Mouse (Mus musculus) MEL (cell line): ENCODE measurements around the gene Klb. TPM values are rescaled to one million over a fixed set of nuclear protein-coding genes. Genes with fewer than 3 reads are reported as not detected.

ENCODE experiments used
- DNase-seq: peaks from one replicate; pipeline ENCODE4 v3.0.0; 2011; ENCODE audit warnings: low read depth, low spot score
- H3K27ac ChIP-seq: 2 replicates; pipeline ENCODE4 v1.5.1; 2012; ENCODE audit warnings: low read depth, mild to moderate bottlenecking, control low read depth, low read length, moderate library complexity; ENCODE audit not compliant: control insufficient read depth
- H3K27me3 ChIP-seq, 2 experiments: fragments of 150-350 bp in 1 of 2; sonication (generic) in 1 of 2; 2 replicates each; pipeline ENCODE4 v1.6.1; 2012; ENCODE audit warnings: low read length in 2 of 2, mild to moderate bottlenecking in 2 of 2, improper control_type of control experiment in 1 of 2, moderate library complexity in 1 of 2; ENCODE audit not compliant: insufficient read depth in 2 of 2, control insufficient read depth in 1 of 2
- H3K36me3 ChIP-seq, 2 experiments: 2 replicates each; pipeline ENCODE4 v1.6.1; 2012 to 2014; ENCODE audit warnings: low read length in 2 of 2, improper control_type of control experiment in 1 of 2, inconsistent platforms in 1 of 2, mild to moderate bottlenecking in 1 of 2; ENCODE audit not compliant: insufficient read depth in 2 of 2, control insufficient read depth in 1 of 2
- H3K4me1 ChIP-seq, 2 experiments: fragments of 150-350 bp in 1 of 2; sonication (generic) in 1 of 2; 2 replicates each; pipeline ENCODE4 v1.6.1; 2012; ENCODE audit warnings: low read length in 2 of 2, improper control_type of control experiment in 1 of 2, mild to moderate bottlenecking in 1 of 2; ENCODE audit not compliant: insufficient read depth in 2 of 2, control insufficient read depth in 1 of 2
- H3K4me3 ChIP-seq, 2 experiments: fragments of 150-350 bp in 1 of 2; sonication (generic) in 1 of 2; 2 replicates each; pipeline ENCODE4 v1.5.1; 2012; ENCODE audit warnings: low read depth in 2 of 2, low read length in 2 of 2, mild to moderate bottlenecking in 2 of 2, moderate library complexity in 2 of 2, control low read depth in 1 of 2, improper control_type of control experiment in 1 of 2; ENCODE audit not compliant: control insufficient read depth in 1 of 2, insufficient read depth in 1 of 2
- H3K79me2 ChIP-seq: 2 replicates; pipeline ENCODE4 v1.6.1; 2012; ENCODE audit warnings: mild to moderate bottlenecking, low read length, moderate library complexity; ENCODE audit not compliant: control insufficient read depth, poor library complexity, insufficient read depth
- H3K9ac ChIP-seq: 2 replicates; pipeline ENCODE4 v1.6.1; 2012; ENCODE audit warnings: low read depth, mild to moderate bottlenecking, control low read depth, low read length, moderate library complexity; ENCODE audit not compliant: control insufficient read depth, poor library complexity, severe bottlenecking
- H3K9me3 ChIP-seq: fragments of 150-350 bp; sonication (generic); replicated peaks from 2 replicates; pipeline ENCODE4 v1.6.1; 2012; ENCODE audit warnings: mild to moderate bottlenecking, low read length, improper control_type of control experiment, moderate library complexity; ENCODE audit not compliant: insufficient read depth
- BHLHE40 ChIP-seq: IDR thresholded peaks from 2 replicates; pipeline ENCODE4 v1.6.1; 2012; ENCODE audit warnings: low read depth, mild to moderate bottlenecking, inconsistent platforms, low read length, improper control_type of control experiment, borderline replicate concordance
- CHD1 ChIP-seq: IDR thresholded peaks from 2 replicates; pipeline ENCODE4 v1.6.1; 2012; ENCODE audit warnings: low read depth, mild to moderate bottlenecking, inconsistent platforms, low read length, improper control_type of control experiment
- CHD2 ChIP-seq: IDR thresholded peaks from 2 replicates; pipeline ENCODE4 v1.6.1; 2011; ENCODE audit warnings: low read length, improper control_type of control experiment
- CTCF ChIP-seq, 3 experiments: IDR thresholded peaks in 2 of 3; conservative IDR thresholded peaks in 1 of 3; 2 replicates each; pipeline ENCODE4 v1.5.1; 2011 to 2012; ENCODE audit warnings: low read length in 3 of 3, low read depth in 2 of 3, mild to moderate bottlenecking in 2 of 3, improper control_type of control experiment in 1 of 3, inconsistent platforms in 1 of 3, mixed read lengths in 1 of 3, moderate library complexity in 1 of 3; ENCODE audit not compliant: control insufficient read depth in 1 of 3, insufficient read depth in 1 of 3, poor library complexity in 1 of 3, severe bottlenecking in 1 of 3
- E2F4 ChIP-seq: IDR thresholded peaks from 2 replicates; pipeline ENCODE4 v1.6.1; 2011; ENCODE audit warnings: low read depth, low read length, improper control_type of control experiment, borderline replicate concordance
- ELF1 ChIP-seq: IDR thresholded peaks from 2 replicates; pipeline ENCODE4 v1.6.1; 2014; ENCODE audit warnings: low read depth, mild to moderate bottlenecking, inconsistent platforms, low read length, improper control_type of control experiment, moderate library complexity
- EP300 ChIP-seq, 2 experiments: IDR thresholded peaks; 2 replicates each; pipeline ENCODE4 v1.6.1; 2011; ENCODE audit warnings: improper control_type of control experiment in 2 of 2, low read length in 2 of 2, low read depth in 1 of 2, mild to moderate bottlenecking in 1 of 2
- ETS1 ChIP-seq: IDR thresholded peaks from 2 replicates; pipeline ENCODE4 v1.6.1; 2012; ENCODE audit warnings: low read depth, mild to moderate bottlenecking, inconsistent platforms, low read length, improper control_type of control experiment, moderate library complexity
- GABPA ChIP-seq: IDR thresholded peaks from 2 replicates; pipeline ENCODE4 v1.6.1; 2012; ENCODE audit warnings: low read depth, mild to moderate bottlenecking, inconsistent platforms, low read length, improper control_type of control experiment, moderate library complexity
- GATA1 ChIP-seq: IDR thresholded peaks from 2 replicates; pipeline ENCODE4 v1.6.1; 2011; ENCODE audit warnings: low read depth, low read length, improper control_type of control experiment
- HCFC1 ChIP-seq: IDR thresholded peaks from 2 replicates; pipeline ENCODE4 v1.6.1; 2012; ENCODE audit warnings: low read depth, mild to moderate bottlenecking, inconsistent platforms, low read length, improper control_type of control experiment, moderate library complexity
- JUND ChIP-seq: IDR thresholded peaks from 2 replicates; pipeline ENCODE4 v1.6.1; 2011; ENCODE audit warnings: low read depth, mild to moderate bottlenecking, improper control_type of control experiment, low read length
- KAT2A ChIP-seq: conservative IDR thresholded peaks from 2 replicates; pipeline ENCODE4 v1.6.1; 2012; ENCODE audit warnings: low read depth, low read length, improper control_type of control experiment, inconsistent platforms
- MAX ChIP-seq: IDR thresholded peaks from 2 replicates; pipeline ENCODE4 v1.6.1; 2011; ENCODE audit warnings: low read length, improper control_type of control experiment
- MAZ ChIP-seq: IDR thresholded peaks from 2 replicates; pipeline ENCODE4 v1.6.1; 2012; ENCODE audit warnings: low read depth, mild to moderate bottlenecking, inconsistent platforms, low read length, improper control_type of control experiment
- MEF2A ChIP-seq: IDR thresholded peaks from 2 replicates; pipeline ENCODE4 v1.6.1; 2014; ENCODE audit warnings: low read depth, mild to moderate bottlenecking, inconsistent platforms, low read length, improper control_type of control experiment; ENCODE audit not compliant: poor library complexity, insufficient replicate concordance, severe bottlenecking; ENCODE audit errors: extremely low read depth
- MXI1 ChIP-seq: IDR thresholded peaks from 2 replicates; pipeline ENCODE4 v1.6.1; 2011; ENCODE audit warnings: mild to moderate bottlenecking, low read depth, low read length, improper control_type of control experiment
- MYB ChIP-seq: IDR thresholded peaks from 2 replicates; pipeline ENCODE4 v1.6.1; 2011; ENCODE audit warnings: mild to moderate bottlenecking, low read depth, low read length, improper control_type of control experiment
- MYC ChIP-seq: IDR thresholded peaks from 2 replicates; pipeline ENCODE4 v1.6.1; 2011; ENCODE audit warnings: low read depth, mild to moderate bottlenecking, low read length, improper control_type of control experiment, moderate library complexity
- NELFE ChIP-seq: IDR thresholded peaks from 2 replicates; pipeline ENCODE4 v1.6.1; 2011; ENCODE audit warnings: low read depth, low read length, improper control_type of control experiment
- NRF1 ChIP-seq: IDR thresholded peaks from 2 replicates; pipeline ENCODE4 v1.6.1; 2014; ENCODE audit warnings: low read depth, mild to moderate bottlenecking, inconsistent platforms, low read length, improper control_type of control experiment, moderate library complexity; ENCODE audit not compliant: poor library complexity, insufficient read depth, severe bottlenecking
- POLR2AphosphoS2 ChIP-seq: IDR thresholded peaks from 2 replicates; pipeline ENCODE4 v1.6.1; 2011; ENCODE audit warnings: low read length, improper control_type of control experiment
- POLR2AphosphoS5 ChIP-seq: IDR thresholded peaks from 2 replicates; pipeline ENCODE4 v1.6.1; 2012; ENCODE audit warnings: low read depth, borderline replicate concordance, mild to moderate bottlenecking, inconsistent platforms, low read length, moderate library complexity, mixed read lengths
- RAD21 ChIP-seq: IDR thresholded peaks from 2 replicates; pipeline ENCODE4 v1.6.1; 2011; ENCODE audit warnings: mild to moderate bottlenecking, low read depth, low read length, improper control_type of control experiment
- RCOR1 ChIP-seq: IDR thresholded peaks from 2 replicates; pipeline ENCODE4 v1.6.1; 2012; ENCODE audit warnings: low read depth, mild to moderate bottlenecking, inconsistent platforms, low read length, improper control_type of control experiment
- SMC3 ChIP-seq: IDR thresholded peaks from 2 replicates; pipeline ENCODE4 v1.6.1; 2011; ENCODE audit warnings: low read depth, low read length, improper control_type of control experiment
- TAL1 ChIP-seq: IDR thresholded peaks from 2 replicates; pipeline ENCODE4 v1.6.1; 2012; ENCODE audit warnings: mild to moderate bottlenecking, inconsistent platforms, low read length, moderate library complexity, mixed read lengths
- TCF12 ChIP-seq: IDR thresholded peaks from 2 replicates; pipeline ENCODE4 v1.6.1; 2014; ENCODE audit warnings: low read depth, mild to moderate bottlenecking, inconsistent platforms, low read length, improper control_type of control experiment, moderate library complexity
- UBTF ChIP-seq: IDR thresholded peaks from 2 replicates; pipeline ENCODE4 v1.6.1; 2012; ENCODE audit warnings: low read depth, mild to moderate bottlenecking, inconsistent platforms, low read length, improper control_type of control experiment, moderate library complexity, borderline replicate concordance; ENCODE audit not compliant: insufficient read depth
- USF1 ChIP-seq: IDR thresholded peaks from 2 replicates; pipeline ENCODE4 v1.6.1; 2014; ENCODE audit warnings: low read depth, mild to moderate bottlenecking, inconsistent platforms, low read length, improper control_type of control experiment, moderate library complexity
- USF2 ChIP-seq, 2 experiments: IDR thresholded peaks; 2 replicates each; pipeline ENCODE4 v1.6.1; 2011 to 2012; ENCODE audit warnings: improper control_type of control experiment in 2 of 2, low read length in 2 of 2, borderline replicate concordance in 1 of 2, inconsistent platforms in 1 of 2, low read depth in 1 of 2, mild to moderate bottlenecking in 1 of 2; ENCODE audit not compliant: insufficient read depth in 1 of 2
- ZC3H11A ChIP-seq: IDR thresholded peaks from 2 replicates; pipeline ENCODE4 v1.6.1; 2012; ENCODE audit warnings: low read depth, mild to moderate bottlenecking, inconsistent platforms, low read length, improper control_type of control experiment
- ZKSCAN1 ChIP-seq: IDR thresholded peaks from 2 replicates; pipeline ENCODE4 v1.6.1; 2012; ENCODE audit warnings: low read depth, mild to moderate bottlenecking, inconsistent platforms, low read length, improper control_type of control experiment, moderate library complexity
- ZMIZ1 ChIP-seq: IDR thresholded peaks from 2 replicates; pipeline ENCODE4 v1.6.1; 2012; ENCODE audit warnings: low read depth, mild to moderate bottlenecking, inconsistent platforms, low read length, improper control_type of control experiment, moderate library complexity
- polyA plus RNA-seq, 2 experiments: library from polyadenylated mRNA; stranded (reverse) in 1 of 2; unstranded in 1 of 2; fragments of >175 nt in 1 of 2; fragments of >200 nt in 1 of 2; gene quantifications; 2 replicates each; pipeline versions ENCODE4 v1.2.1 to v1.2.4; 2012; ENCODE audit warnings: low replicate concordance in 2 of 2, low read depth in 1 of 2; ENCODE audit not compliant: insufficient read length in 2 of 2, insufficient read depth in 1 of 2, missing spikeins in 1 of 2
- total RNA-seq: library from RNA; depleted of rRNA; stranded (reverse); fragments of 300-350 nt; gene quantifications from 2 replicates; pipeline ENCODE4 v1.2.3, GENCODE M21; 2012

Klb gene
- total and polyA plus RNA-seq, 3 experiments, result 0.04 TPM; not detected in 2

GRCm38 (mm10) chr5:65390648-65391644 lies 42.8 kb downstream of the Klb start, which contains the start of the genes Rpl9 and Lias:
Rpl9 (minus strand) TSS chr5:65391444.
Lias (plus strand) TSS chr5:65391497.
- DNase-seq, result peak; percentile 99
- no peaks in the 10 kb centered on the region for H3K9me3 ChIP-seq
- H3K9ac ChIP-seq, result peak within 1 kb of the TSS; percentile 96
- peaks cover 31% of the 10 kb centered on the region for H3K79me2 ChIP-seq
- H3K27me3 ChIP-seq, result no peaks in the 10 kb centered on the region
- H3K4me3 ChIP-seq, result peak within 1 kb of the TSS; percentile 72 to 96
- peak within 1 kb of the TSS; percentile 80 for H3K27ac ChIP-seq
- peaks cover 2 to 7% of the 10 kb centered on the region in 2 experiments; a peak in 3 of 4 replicates for H3K4me1 ChIP-seq
- peaks cover 16 to 19% of the 10 kb centered on the region in 2 experiments for H3K36me3 ChIP-seq
- TF ChIP-seq NELFE (peak; percentile 99), GATA1 (no peak), ELF1 (peak; percentile 79), ZKSCAN1 (no peak), USF2 (IDR thresholded peaks at IDR 0.05; ENCODE audit: borderline replicate concordance in 1 of 2, insufficient read depth in 1 of 2, low read depth in 1 of 2, low read length in 2 of 2) (no peak), TAL1 (no peak), CHD1 (peak; percentile 67; the same call in 1 of the 2 replicates), KAT2A (peak; percentile 94), POLR2AphosphoS2 (peak; percentile 89), MAX (peak; percentile 93), ZMIZ1 (peak; percentile 91), MEF2A (no peak), MYB (no peak), NRF1 (0 out of 2 replicates have a peak, but pooled peaks have one; percentile 26), BHLHE40 (no peak), TCF12 (peak; percentile 87), MXI1 (peak; percentile 92), CTCF (IDR thresholded peaks at IDR 0.05 in 2 of 3, conservative IDR thresholded peaks at IDR 0.05 in 1 of 3; ENCODE audit: control insufficient read depth in 1 of 3, insufficient read depth in 1 of 3, low read depth in 2 of 3, low read length in 3 of 3, poor library complexity in 1 of 3, severe bottlenecking in 1 of 3) (peak in 1 of 3 experiments; percentile 10; a peak in 1 of 6 replicates), USF1 (no peak), ZC3H11A (peak; percentile 52), CHD2 (no peak), EP300 (IDR thresholded peaks at IDR 0.05; ENCODE audit: low read depth in 1 of 2, low read length in 2 of 2) (no peak), SMC3 (no peak), MAZ (peak; percentile 59; the same call in 1 of the 2 replicates), RCOR1 (no peak), POLR2AphosphoS5 (peak; percentile 78; the same call in 1 of the 2 replicates), ETS1 (peak; percentile 65), JUND (peak; percentile 84; the same call in 1 of the 2 replicates), MYC (peak; percentile 98), E2F4 (no peak; the same call in 1 of the 2 replicates), UBTF (no peak), RAD21 (no peak), GABPA (no peak; the same call in 1 of the 2 replicates), HCFC1 (peak; percentile 99)
